Mouse (Mus musculus) retina, embryonic 14.5 days (tissue): ENCODE measurements at regions not wholly inside any gene's neighbourhood (a gene's known extent, or its start where the extent isn't known, plus 50 kb on each side); places are given as distances from the start of the nearest gene placed in this dataset.

Experiments
- DNase-seq: peaks from one replicate; pipeline ENCODE4 v3.0.0-alpha.2; 2015; ENCODE audit warnings: low spot score

DNA sequence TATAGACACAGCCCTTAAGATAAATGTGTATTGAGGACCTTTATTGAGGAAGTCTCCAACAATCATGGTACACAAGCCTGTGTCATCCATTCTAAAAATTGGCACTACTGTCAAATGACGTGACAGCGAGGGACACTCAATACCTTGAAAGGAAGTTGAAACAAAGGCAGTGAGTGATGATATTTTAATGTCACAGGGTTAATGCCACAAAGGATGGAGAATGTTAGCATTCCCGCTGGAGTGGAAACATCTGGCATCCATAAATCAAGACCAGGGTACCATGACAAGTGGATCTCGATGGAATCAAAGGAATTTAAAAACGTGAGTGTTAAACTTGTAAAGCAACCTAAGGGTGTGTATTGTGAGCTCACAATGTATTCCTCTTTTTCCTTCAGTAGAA lies 441.5 kb downstream of the Basp1 start:
- no peak for DNase-seq

DNA sequence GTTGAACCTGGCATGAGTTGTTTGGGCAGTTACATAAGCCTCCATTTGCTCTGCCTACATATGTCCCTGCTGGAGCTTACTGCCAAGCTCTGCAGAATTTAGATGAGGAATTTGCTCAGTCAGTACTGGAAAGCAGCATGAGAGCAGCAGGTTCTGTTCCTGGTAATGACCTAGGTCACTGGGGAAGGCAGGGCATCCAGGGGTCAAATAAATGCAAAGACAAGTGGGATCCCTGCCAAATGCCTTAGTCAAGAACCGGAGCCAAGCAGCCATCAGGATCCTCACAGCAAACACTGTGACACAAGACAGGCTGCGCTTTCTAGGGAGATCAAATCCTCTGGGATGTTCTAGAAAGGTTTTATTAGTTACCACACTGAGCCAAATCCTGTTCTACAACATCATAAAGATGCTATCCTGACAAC lies 444.2 kb downstream of the Basp1 start:
- peak; percentile 54 for DNase-seq

DNA sequence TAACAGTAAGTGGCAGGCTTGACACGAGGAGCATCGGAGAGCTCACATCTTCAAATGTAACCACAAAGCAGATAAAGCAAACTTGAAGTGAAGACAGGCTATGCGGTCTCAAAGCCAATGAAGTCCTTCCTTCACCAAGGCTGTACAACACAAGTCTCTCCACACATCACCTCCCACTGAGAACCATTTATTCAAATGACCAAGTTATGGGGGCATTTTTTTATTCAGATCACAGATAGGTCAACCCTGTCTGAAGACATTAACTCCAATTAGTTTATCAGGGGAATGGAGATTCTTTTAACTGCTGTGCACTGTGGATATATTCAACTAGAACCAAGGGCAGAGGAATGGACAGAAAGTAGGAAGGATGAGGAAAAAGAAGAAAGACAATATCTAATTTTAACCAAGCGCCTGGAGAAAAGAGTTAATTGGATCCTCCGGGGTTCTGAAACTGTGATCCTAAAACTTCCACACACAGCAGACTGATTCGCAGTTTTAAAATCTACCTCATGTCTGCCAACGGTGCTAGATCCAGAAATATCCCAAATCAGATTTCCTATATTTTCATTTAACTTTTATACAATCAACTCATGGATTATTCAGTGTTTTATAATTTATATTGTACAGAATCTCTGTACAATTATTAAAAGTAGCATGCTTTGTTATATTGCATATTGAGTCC lies 444.8 kb downstream of the Basp1 start:
- peak; percentile 62 for DNase-seq

DNA sequence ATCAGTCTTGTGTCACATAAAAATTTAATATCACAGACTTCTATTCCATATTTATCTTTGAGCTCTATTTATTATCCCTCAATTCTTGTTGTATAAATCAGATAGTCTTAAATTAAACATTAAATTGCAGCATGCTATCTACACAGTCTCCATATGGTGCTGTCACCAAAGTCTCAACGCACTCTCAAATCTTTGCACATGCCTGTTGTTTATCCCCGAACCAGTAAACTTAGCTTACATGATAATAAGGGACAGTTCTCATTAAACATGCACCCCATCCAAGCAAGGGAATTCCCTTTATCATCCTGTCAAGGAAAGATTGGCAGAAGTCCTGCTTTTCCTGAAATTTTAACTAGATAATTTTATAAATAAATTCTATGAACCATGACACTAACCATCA lies 483.8 kb downstream of the Basp1 start:
- no peak for DNase-seq

DNA sequence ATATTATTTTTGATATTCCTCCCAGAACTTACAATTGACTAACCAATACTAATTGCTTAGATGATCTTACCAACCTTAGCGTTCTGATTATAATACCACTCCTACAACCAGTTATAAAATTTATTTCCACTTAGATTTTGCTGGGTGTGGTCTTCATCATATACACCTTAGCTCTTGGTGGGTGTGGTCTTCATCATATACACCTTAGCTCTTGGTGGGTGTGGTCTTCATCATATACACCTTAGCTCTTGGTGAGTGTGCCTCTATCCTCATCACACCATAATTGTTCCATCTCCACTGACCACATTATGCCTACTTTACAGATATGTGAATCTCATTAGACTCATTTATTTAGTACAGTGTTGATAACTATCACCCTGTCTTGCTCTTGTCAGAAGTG lies 501.7 kb downstream of the Basp1 start:
- DNase-seq = no peak

DNA sequence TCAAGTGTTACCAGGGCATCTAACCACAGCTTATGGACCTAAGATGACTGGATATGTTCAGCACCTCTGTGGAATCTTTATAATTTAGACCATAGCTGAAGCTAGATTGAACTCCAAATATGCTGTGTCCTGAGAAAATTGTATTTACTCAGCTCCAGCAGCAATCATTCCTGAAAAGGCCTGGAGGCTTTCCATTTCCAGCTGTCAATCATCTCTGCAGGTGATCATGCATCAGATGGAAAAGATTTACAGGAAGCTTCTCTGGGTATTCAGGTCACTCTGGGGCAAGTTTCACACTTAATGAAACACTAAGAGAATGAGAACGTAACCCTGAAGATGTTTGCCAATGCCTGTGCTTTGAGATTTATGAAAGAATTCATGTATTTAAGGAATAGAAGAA lies 502.1 kb downstream of the Basp1 start:
- peak; percentile 22 for DNase-seq

DNA sequence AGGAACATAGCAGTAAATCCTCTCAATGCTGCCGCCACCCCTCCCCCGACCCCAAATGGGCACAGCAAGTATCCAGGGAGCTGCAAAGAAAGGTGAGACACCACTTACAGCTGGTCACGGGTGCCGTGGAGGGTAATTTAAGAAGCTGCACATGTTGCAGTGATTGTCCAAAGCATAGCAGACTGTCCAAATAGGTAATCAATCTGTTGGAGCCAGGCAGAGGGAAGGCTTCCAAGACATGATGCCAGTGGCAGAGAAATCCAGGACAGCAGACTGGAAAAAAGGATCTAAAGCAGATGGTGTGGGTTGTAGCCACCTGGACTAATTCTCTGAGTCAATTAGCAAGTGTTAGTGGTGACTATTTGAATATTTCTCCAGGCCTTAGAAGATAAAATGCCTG lies 506.6 kb downstream of the Basp1 start:
- peak; percentile 5 for DNase-seq

DNA sequence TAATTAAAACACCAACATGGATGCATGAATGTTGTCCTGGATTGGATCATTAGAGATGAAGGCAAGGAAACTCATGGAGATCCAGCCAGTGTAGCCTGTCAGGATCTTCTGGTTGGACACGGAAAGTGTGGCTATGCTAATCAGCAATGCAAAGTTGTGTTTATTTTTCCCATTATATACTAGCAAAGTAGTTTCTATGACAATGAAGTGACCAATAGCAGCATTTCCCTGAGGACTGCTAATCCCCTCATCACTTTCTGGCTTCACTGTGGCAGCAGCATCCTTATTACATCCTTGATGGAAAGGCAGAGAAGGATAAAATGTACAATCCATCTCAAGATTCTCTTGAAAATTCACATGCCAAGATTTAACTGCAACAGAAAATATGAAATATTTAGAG lies 534.7 kb downstream of the Basp1 start:
- DNase-seq = no peak

DNA sequence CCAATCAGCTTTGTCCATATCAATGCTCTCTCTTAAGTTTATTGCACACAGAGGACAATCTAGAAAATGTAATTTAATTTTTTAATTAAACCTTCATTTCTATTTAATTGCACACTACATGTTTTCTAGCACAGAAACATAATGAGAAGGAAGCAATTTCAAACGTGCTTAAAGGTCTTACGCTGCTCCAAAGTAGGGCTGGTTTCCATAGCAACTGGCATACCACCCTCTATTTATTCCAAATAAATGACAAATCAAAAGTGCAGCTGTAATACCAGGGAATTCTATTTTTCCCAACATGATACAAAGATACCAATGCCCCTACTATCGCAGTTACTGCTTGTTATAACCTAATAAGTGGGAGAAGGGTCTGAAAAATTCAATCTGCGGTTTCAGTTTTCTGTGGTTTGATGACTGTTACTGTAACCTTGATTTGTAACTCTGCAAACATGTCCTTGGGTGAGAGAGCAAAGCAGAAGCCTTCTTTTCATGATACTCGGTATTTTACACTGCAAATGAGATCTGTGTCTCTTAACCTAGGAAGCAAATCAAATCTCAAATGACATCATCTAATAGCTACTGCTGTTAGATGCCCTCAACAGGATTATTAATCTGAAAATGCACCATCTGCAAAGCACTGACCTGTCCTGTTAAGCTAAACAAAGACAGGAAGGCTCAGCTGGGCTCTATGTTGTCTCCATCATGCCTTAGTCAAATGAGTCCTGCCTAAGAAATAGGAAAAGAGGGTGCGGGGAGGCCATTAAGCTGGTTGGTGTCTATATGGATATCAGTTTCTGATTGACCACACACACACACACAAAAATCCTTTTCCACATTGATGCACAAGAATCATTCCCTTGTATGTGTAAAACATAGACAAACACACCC lies 535.6 kb downstream of the Basp1 start:
- DNase-seq = peak; percentile 32

DNA sequence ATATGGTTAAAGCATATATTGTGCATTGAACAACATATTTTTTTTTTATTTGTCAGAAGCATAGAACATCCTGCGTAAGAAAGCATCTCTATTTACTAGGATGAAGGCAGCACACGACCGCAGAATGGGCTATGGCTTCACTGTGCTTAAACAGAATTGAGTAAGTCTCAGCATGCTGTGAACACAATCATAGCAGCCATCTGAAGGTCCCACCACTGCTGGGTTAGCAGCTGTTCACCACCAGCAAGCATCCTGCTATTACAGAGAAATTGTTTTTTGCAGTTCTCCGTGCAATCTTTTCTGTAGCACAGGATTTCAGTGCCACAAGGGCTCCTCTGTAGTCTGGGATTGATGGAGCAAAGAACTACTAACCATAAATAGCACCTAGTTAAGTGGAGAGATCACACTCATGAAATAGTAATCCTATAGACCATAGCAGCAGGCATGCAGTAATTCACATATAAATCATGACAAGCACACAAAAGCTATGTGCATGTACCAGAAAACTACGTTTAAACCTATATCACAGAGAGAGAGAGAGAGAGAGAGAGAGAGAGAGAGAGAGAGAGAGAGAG lies 537.3 kb downstream of the Basp1 start:
- DNase-seq = no peak

DNA sequence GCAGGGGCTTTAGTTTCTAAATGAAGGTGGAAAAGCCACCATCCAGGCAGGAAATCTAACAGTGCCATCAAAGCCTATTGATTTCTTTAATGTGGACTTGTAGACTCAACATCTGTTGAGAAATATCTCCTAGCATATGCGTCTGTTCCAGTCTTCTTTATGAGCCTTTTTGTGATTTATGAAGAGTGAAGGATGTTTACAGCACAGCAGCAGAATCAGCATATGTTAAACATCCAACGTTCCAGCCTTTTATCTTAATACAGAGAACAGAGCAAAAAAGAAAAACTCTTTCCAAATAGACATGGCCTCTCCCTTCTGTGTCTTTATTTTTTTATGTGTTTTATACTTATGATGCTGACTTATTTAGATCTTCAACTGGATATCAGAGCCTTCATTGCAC lies 573.3 kb downstream of the Basp1 start:
- DNase-seq = no peak

DNA sequence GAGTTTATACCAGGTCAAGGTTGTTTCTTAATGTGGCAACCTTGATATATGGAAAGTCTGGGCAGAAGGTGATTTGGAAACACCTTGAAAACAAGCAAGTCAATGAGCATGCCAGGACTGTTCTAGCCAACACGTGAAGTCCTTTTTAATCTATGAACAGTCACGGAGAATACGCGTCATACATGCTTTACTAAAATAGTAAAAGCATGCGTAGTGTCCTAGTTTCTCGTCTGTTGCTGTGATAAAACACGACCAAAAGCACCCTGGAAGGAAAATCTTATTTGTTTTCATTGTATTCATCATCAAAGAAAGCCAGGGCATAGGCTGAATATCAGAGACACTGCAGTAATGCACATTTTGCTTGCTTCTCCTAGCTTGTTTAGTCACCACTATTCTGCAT lies 575.2 kb downstream of the Basp1 start:
- DNase-seq = no peak

DNA sequence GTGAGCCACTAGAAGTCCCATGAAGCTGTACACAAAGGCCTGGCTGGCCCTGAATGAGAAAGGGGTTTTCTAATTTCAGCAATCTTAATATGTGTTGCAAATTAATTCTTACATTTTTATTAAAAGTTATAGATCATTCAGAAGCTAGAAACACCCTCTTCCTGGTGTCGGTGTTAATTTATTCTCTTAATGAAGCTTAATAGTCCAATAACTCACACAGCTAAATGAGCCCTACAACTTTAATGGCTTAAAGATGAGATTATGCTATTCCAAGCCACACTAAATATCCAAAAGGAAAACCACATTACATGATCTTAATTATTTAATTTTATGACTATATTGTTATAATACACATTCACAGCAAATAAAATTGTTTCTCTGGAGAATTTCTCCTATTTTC lies 585.7 kb downstream of the Basp1 start:
- no peak for DNase-seq

DNA sequence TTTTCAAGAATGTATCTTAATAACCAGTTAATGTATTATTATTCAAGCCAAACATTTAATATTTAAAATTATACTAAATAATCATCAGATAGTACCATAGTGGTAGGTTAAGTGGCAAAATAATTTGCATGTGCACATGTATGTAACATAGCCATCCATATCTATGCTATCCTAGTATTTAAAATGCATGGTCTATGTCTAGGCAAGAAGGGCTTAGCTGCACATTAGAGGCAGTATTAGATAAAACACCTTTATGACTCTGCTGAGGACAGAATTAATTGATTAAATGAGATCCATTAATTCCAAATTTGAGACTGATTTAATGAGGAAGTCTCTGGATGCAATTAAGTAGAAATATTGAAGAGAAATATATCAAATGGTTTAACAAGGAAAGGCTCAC lies 586.3 kb downstream of the Basp1 start:
- DNase-seq = no peak

DNA sequence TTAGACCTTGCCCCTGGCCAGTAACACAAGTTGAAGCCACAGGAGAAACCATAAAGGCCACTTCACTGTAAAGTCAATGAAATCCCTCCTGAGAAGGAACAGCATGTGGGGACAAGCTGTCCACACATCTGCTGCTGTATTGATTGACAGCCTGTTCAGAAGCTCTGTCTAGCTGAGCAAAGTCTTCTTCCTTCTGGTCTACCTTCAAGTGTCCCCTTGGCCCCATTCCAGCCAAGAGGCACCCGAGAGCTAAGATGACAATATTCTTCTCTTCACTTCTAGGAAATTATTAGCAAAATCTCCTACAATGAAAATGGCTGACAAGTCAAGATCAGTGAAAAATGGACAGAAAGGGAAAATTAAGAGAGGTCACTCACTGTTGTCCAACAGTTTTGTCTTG lies 616.7 kb downstream of the Basp1 start:
- no peak for DNase-seq

DNA sequence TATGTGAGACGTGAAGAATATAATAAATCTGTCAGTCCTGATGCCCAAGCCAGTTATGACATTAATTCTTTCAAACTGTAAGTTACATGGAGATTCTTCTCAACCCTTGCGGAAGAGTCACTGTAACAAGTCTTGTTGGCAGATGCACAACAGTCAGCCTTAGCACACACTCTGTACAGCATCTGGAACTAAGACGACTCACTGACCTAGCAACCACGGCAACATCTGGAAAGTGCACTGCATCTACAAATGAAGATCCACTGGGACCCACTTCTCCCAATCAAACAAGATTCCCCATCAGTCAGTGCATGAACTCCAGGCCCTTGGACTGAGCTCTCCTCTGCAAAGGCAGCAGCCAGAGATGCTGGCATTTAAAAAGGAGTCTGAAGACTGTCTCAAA lies 620.2 kb downstream of the Basp1 start:
- no peak for DNase-seq

DNA sequence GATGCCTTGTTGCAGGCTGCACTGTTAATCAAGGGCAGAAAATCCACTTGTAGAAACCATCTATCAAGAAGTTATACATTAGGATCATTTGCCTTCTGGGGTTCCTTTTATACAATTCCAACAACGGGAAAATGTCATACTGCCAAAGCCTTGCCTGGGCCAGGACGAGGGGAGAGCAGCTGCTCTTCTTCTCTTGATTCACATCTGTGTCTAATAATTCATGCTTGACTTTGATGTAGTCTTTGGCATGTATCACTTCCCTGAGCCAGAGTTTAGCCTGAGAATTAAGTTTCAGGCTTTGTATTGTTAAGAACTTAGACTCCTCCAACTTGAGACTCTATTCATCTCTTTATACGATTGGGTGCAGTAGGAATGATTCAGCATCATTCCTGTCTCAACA lies 627.2 kb downstream of the Basp1 start:
- no peak for DNase-seq

DNA sequence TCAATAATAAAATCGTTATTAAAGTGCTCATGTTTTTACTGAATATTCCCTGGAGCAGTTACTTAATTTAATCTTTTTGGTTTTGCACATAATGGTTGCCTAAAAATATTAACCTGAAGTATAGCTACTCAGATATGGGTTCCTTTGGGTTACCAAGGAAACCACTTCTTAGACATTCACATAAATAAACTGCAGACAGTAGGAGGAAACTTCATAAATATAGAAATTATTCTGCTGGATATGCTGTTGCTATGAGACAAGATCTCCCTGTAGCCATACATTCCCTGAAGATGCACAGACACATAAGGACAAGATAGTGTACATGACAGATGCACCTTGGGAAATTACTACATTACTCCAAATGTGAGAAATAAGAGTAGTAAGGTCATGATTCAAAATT lies 635.3 kb downstream of the Basp1 start:
- DNase-seq = no peak

DNA sequence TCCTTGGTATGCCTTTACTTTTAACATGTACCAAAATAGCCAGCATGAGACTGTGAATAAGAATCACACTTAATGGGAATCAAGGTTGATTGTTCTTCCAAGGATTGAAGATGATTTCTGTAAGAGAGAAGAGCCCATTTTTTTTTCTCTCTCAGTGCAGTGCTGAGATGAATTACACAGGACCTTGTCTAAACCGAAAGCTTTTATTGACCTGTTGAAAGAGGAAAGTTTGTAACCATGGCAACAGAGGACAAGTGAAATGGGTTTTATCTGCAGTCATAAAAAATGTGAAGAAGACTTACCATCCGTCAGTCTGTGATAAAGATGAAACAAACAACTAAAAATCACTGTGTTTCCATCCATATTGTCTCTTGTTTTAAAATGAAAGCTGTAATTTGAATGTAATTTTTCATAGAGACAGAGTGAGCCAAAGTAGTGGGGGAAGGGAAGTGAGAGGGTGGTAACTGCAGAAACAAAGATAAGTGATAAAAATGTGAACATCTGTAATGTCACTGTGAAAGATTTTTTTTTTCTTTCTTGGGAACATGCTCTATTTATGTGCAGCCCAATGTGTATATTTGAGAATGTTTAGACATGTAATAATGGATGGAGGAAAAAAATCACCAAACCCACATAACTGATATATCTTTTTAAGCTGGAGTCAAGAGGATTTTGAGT lies 661.9 kb downstream of the Basp1 start:
- no peak for DNase-seq

DNA sequence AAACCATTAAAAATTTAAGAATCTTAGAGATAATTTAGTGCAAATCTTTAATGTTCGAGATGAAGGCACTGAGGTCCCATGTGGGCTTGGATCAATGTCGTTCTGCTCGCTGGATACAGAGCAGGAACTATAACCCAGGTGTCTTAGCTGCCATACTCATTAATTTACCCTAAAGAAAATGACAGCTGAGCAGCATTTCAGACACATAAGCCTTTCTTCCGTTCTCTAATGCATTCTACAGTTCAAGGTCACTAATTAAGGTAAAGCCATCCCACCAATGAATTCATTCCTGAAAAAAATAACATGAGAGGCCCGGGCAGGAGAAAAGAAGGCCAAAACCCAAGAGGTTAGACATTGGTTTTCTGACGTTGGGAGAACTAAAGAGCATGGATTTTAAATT lies 670.3 kb downstream of the Basp1 start:
- peak; percentile 41 for DNase-seq

DNA sequence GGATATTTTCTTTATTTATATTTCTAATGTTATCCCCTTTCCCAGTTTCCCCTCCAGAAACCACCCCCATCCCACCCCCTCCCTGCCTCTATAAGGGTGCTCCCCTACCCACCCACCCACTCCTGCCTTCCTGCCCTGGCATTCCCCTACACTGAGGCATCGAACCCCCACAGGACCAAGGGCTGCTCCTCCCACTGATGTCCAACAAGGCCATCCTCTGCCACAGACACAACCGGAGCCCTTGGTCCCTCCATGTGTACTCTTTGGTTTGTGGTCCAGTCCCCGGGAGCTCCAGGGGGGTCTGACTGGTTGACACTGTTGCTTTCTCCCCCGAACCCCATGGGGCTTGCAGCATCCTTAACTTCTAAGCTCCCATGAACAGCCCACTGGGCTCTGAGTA lies 688.4 kb downstream of the Basp1 start:
- DNase-seq = no peak

DNA sequence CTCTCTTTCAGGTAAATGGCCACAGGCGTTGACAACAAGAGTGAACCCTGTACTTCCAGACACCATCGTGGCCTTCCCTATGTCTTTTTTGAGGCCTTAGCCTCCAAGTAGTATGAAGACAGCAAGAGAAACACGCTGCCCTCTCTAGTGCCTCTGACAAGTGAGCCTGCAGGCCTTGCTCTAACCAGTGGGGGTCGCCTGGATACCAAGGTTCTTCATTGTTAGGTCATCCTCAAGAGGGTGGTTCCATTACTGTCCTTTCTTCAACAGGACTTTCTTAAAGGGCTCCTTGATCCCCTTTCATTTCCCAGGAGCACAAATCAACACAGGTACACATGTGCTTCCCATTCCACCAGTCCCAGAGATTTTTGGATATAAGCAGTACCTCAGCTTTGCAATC lies 688.9 kb downstream of the Basp1 start:
- DNase-seq = peak; percentile 77

DNA sequence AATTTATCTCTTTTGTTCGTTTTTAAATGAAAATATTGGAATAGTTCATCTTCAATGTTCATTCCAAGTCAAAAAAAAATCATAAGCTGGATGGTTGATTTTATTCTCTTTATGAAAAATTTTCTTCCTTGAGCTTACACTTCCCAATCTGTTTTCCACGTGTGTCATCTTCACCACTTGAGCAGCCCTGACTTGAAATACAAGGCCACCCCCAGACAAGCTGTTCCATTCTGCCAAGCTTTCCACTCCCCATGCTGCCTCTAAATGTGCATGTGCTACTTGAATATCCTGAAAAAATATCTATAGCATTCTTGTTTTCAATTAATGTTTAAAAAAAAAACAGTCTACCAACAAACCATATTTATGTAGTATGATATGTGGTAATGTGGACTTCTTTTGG lies 693.2 kb downstream of the Basp1 start:
- no peak for DNase-seq
